Mouse (Mus musculus) gastrocnemius, adult 2 months (tissue): Measurements from ENCODE around the gene Matn3. TPM values are rescaled to one million over a fixed set of nuclear protein-coding genes. Genes with fewer than 3 reads are reported as not detected.

Source experiments
- DNase-seq: peaks from one replicate; pipeline ENCODE4 v3.0.0; 2022
- H3K27ac ChIP-seq: fragments of 200-600 bp; 2 replicates; pipeline ENCODE4 v1.8.1; 2022; ENCODE audit warnings: mild to moderate bottlenecking
- H3K4me3 ChIP-seq: fragments of 200-600 bp; 2 replicates; pipeline ENCODE4 v1.8.1; 2022; ENCODE audit warnings: mild to moderate bottlenecking, moderate library complexity
- CTCF ChIP-seq: fragments of 200-600 bp; IDR thresholded peaks from 2 replicates; pipeline ENCODE4 v1.8.1; 2022; ENCODE audit warnings: antibody characterized with exemption, mild to moderate bottlenecking, moderate library complexity
- intact Hi-C: fragments of 180-260 bp; cut with DNase I; formaldehyde crosslinking; loops from one replicate; pipeline ENCODE4 v1.15.1; 2025
- total RNA-seq, 2 experiments: library from RNA; stranded (reverse); gene quantifications; 2 replicates each; pipeline ENCODE4 v1.2.3; 2021

The Matn3 gene
- total RNA-seq, 2 experiments from 2014 or later = 0.36 TPM; not detected in 1

DNA sequence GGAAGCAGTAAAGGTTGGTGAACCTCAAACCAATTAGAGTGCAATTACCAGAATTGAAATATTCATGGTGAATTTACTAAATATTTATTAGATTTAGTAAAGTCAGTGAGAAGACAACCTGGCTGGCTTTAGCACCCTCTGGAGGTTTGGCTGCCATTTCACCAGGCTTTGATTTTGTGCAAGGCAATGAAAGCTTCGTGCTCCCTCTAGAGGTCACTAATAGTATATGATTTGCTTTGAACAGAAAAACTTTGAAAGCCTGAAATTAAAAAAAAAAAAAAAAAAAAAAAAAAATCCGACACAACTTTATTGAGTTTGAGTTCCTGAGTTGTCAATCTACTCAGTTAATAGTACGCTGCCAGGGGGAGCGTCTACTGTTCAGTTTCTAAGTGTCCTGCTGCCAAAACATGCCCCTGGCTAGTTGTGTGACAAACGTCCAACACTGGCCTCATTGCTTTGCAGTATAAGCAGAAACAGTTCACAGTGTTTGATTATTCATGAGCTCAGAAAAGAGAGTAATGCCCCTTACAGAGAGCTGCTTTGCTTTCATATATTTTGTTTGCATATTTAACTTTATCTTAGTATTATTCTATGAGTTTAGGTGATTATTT lies 54.4 kb downstream of the Matn3 start:
- Histone ChIP-seq H3K4me3 (peak overlapping the region; percentile 25; the same call in 1 of the 2 replicates), H3K27ac (no peak overlapping the region)
- peak; percentile 64 for DNase-seq
- TF ChIP-seq CTCF = peak; percentile 83
- intact Hi-C loops = loop anchor here (1.0 to 2.0 kb wide), 2 partner anchors 113 to 303 kb away; no protein-coding TSS in a partner anchor

DNA sequence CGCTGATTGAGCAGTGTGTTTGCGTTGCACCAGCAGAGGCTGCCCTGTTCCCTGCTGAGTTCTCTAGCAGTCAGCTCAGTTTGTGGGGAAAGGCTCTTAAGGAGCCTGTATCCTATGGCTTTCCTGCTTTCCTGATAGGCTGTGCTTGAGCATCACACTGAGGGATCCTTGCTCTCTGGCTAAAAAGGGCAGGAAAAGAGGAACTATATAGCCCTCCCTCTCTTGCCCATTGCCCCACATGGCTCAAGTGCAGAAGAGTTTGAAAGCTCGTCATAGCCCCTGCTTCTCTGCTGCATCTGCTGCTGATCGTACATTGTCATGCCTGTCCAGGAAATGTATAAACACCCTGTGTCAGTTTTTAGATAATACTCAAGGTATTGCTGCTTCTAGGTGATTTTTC lies 59.4 kb downstream of the Matn3 start:
- no peak overlapping the region for H3K4me3 ChIP-seq
- no peak for DNase-seq
- intact Hi-C loops = no loop called here
- H3K27ac ChIP-seq = no peak overlapping the region
- no peak for TF ChIP-seq CTCF

DNA sequence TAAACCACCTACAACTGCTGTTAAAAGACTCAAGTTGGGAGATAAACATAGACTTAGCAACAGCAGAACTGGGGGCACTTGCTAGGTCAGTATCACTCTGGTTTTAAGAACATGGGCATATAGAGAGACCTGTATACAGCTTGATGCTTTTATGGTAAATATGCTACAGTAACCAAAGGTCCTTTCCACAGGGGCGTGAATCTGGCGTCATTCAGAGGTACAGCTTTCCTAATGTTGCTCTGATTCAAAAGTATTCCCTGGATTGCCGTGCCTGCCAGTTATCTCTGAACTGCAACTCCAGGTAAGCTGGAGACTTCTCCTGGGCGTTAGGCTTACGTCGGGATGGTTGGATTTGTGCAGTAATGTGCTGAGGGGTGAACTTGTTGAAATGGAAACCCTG lies 60.1 kb downstream of the Matn3 start:
- intact Hi-C loops = no loop called here
- H3K4me3 ChIP-seq = no peak overlapping the region
- no peak for DNase-seq
- no peak overlapping the region for H3K27ac ChIP-seq
- no peak for TF ChIP-seq CTCF

DNA sequence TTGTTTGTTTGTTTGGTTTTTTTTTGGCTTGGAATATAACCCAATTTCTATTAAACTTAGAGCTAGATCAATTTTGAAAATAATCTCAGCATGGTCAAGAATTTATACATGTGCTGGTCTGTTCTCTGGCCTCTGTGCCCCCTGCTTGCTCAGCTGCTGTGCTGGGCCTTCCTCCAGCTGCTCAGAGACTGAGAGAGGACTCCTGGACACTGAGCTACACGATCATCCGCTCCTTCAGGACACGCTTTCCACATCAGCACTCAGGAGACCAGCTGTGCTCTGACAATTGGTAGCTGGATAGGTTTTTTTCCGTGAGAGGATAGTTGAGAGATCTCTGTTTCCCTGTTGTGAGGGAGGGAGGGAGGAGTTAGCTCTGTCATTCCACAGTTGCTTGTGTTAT lies 62.6 kb downstream of the Matn3 start:
- no peak for TF ChIP-seq CTCF
- intact Hi-C loops = no loop called here
- Histone ChIP-seq H3K27ac (no peak overlapping the region), H3K4me3 (no peak overlapping the region)
- DNase-seq = no peak

DNA sequence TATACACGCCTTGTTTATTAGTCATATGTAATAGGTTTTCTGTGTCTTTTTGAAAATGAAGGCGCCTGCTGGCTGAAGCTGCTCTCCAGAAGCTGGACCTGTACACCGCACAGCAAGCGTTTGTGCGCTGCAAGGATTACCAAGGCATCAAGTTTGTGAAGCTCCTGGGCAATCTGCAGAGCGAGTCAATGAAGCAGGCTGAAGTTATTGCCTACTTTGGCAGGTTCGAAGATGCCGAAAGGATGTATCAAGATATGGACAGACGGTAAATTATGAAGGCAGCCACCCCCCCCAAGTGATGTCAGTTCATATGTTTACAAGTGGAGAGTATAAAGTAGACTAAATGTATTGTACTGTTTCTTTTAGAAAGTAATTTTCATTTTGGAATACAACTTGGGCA lies 68.6 kb downstream of the Matn3 start:
- TF ChIP-seq CTCF = no peak
- no peak for DNase-seq
- intact Hi-C loops = no loop called here
- Histone ChIP-seq H3K4me3 (no peak overlapping the region), H3K27ac (no peak overlapping the region)

DNA sequence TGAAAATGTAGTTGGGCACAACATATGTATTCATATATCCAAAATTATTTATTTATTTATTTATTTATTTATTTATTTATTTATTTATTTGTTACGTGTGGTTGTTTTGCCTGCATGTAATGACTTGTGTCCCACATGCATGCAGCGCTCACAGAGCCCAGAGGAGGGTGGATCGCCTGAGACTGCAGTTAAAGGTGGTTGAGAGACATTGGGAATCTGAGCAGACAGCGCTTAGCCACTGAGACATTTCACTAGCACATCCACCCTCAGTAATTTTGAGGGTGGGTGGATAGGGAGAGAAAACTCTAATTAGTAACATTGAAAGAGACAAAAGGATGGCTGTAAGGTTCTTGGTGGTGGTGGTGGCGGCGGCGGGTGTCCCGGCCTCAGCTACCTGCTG lies 72.7 kb downstream of the Matn3 start:
- no peak for TF ChIP-seq CTCF
- H3K4me3 ChIP-seq = no peak overlapping the region
- no peak overlapping the region for H3K27ac ChIP-seq
- intact Hi-C loops = no loop called here
- DNase-seq = no peak

DNA sequence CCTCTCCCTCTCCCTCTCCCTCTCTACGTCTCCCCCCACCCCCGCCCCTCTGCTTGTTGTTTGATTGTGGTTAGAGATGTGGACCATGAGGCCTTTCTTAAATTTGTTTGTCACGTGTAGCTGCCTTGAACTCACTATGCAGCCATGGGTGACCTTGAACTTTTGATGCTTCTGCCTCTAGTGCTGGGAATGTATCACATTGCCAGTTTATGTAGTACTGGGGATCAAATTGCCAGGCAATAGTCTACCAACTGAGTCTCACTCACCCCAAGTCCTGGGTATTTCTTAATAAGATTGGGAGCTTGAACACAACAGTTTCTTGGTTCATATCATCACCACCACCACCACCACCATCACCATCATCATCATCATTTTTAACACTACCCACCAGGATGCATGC lies 73.3 kb downstream of the Matn3 start:
- no peak for DNase-seq
- H3K4me3 ChIP-seq = no peak overlapping the region
- H3K27ac ChIP-seq = no peak overlapping the region
- TF ChIP-seq CTCF = no peak
- intact Hi-C loops = no loop called here

Other genes starting within 250 kb of the Matn3 start
- 1 to 10 TPM; 1.9 to 2.7 TPM for gene Sdc1, start 176.6 kb upstream of the Matn3 start, total RNA-seq
- gene Laptm4a, start 26.3 kb upstream of the Matn3 start, total RNA-seq = 100 to 1,000 TPM; 195 to 263 TPM
- gene Wdr35, start 26.0 kb downstream of the Matn3 start, total RNA-seq = 10 to 100 TPM in 1 of 2 experiments, 1 to 10 TPM in 1; 8.8 to 11.8 TPM
- 10 to 100 TPM; 25.2 to 27.6 TPM for gene Ttc32, start 82.1 kb downstream of the Matn3 start, total RNA-seq